Mouse (Mus musculus): ENCODE measurements at regions not wholly inside any gene's neighbourhood (a gene's known extent, or its start where the extent isn't known, plus 50 kb on each side); places are given as distances from the start of the nearest gene placed in this dataset.

DNA sequence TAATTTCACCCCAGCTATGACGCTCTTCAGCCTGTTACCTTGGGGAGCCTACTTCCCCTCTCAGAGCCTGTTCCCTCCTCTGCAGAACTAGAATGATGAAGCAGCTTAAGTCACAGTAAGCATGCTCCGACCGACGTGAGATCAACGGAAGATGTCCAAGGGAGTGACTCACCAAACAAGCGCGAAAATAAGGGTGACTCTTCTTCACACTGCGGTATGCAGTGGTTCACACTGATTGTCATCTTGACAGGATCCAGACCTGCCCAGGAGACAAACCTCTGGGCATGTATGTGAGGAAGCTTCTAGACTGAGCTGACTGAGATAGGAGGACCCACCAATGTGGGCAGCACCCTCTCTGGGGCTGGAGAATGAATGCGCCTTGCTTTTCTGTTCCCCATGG lies 116.3 kb upstream of the Tpm1 start:
- H3K4me1 ChIP-seq (ENCODE audit: control insufficient read depth, insufficient read depth, low read length) = peaks cover 2% of the 10 kb centered on the region; the same call in 1 of the 2 replicates
- H3K4me3 ChIP-seq (ENCODE audit: insufficient read depth, low read length) = no peak overlapping the region
- TF ChIP-seq POLR2A (IDR thresholded peaks at IDR 0.05; ENCODE audit: extremely low read depth, insufficient read depth, low read length) (no peak), CTCF (IDR thresholded peaks at IDR 0.05; ENCODE audit: extremely low read depth, insufficient read depth, low read length) (no peak)
- no peak overlapping the region for H3K27ac ChIP-seq (ENCODE audit: insufficient read depth, low read length)

DNA sequence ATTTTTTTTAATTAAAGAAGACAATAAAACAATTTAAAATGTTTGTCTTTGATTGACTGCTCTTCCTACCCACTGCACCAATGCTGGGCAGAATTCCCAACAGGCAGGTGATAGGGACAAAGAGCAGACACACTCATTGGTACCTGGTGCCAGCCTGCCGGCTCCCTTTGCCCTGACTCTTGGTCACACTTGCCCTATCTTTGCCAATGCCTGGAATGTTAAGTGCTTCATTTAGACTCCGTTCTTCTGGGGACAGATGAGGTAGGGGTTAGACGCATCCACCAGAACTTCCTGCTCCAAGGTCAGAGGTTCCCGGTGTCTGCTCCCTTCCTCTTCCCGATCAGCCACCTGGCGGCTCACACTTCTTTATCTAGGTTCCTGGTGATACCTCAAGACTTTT lies 114.5 kb upstream of the Tpm1 start:
- Histone ChIP-seq H3K27ac (ENCODE audit: insufficient read depth, low read length) (no peak overlapping the region), H3K4me1 (ENCODE audit: control insufficient read depth, insufficient read depth, low read length) (peaks cover 2% of the 10 kb centered on the region; the same call in 1 of the 2 replicates), H3K4me3 (ENCODE audit: insufficient read depth, low read length) (no peak overlapping the region)
- TF ChIP-seq POLR2A (IDR thresholded peaks at IDR 0.05; ENCODE audit: extremely low read depth, insufficient read depth, low read length) (no peak), CTCF (IDR thresholded peaks at IDR 0.05; ENCODE audit: extremely low read depth, insufficient read depth, low read length) (no peak)

DNA sequence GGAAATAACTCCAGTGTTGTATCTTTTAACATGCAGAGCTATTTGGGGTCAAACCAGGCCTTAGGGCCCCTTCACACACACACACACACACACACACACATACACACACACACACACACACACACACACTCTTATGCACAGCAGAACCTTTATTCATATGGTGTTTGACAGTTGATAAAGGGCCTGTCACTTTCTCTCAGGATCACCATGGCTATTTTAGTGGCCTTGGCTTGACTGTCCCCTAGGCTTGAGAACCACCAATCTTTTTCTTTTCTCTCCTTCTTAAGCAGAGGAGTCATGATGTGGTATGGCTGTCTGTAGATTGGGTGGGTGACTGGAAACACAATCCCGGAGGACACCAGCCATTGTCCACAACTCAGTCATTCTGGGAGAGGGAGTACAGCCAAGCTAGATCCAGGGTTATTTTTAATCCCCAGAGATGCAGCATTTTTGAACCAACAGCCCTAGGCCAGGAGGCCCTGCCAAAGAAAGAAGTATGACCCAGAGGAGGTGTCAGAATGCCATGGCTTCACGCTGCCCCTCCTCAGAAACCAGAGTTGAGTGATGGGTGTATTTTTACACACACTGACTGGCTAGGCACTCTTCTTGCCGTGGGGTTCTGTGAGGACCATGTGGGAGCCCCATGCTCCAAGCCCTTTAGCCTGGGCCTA lies 111.7 kb upstream of the Tpm1 start:
- TF ChIP-seq POLR2A (IDR thresholded peaks at IDR 0.05; ENCODE audit: extremely low read depth, insufficient read depth, low read length) = no peak
- Histone ChIP-seq H3K4me3 (ENCODE audit: insufficient read depth, low read length) (no peak overlapping the region), H3K27ac (ENCODE audit: insufficient read depth, low read length) (no peak overlapping the region), H3K4me1 (ENCODE audit: control insufficient read depth, insufficient read depth, low read length) (peaks cover 2% of the 10 kb centered on the region; the same call in 1 of the 2 replicates)

DNA sequence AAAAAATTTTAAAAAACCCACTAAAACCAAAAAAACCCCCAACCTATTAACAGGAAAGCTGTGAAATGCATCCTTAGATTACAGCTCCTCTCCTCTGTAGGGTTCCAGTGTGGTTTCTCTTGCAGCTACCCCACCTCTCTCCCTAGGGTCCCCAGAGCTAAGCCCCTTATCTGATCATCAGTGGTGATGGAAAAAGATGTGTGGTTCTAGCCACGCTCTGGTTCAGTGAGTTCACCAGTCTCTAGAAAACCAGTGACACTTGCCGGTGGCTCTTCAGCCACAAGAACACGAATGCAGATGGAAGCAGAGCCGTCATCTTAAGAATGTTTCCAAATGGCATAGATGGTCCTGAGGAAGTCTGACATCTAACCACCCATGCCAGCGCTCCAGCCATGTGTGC lies 111.1 kb upstream of the Tpm1 start:
- TF ChIP-seq CTCF (IDR thresholded peaks at IDR 0.05; ENCODE audit: extremely low read depth, insufficient read depth, low read length) = no peak
- no peak for TF ChIP-seq POLR2A (IDR thresholded peaks at IDR 0.05; ENCODE audit: extremely low read depth, insufficient read depth, low read length)
- H3K27ac ChIP-seq (ENCODE audit: insufficient read depth, low read length) = no peak overlapping the region
- H3K4me3 ChIP-seq (ENCODE audit: insufficient read depth, low read length) = no peak overlapping the region
- peaks cover 2% of the 10 kb centered on the region; the same call in 1 of the 2 replicates for H3K4me1 ChIP-seq (ENCODE audit: control insufficient read depth, insufficient read depth, low read length)

GRCm38 (mm10) chr9:67156590-67157259 lies 107.5 kb upstream of the Tpm1 start:
- peak; percentile 53 for TF ChIP-seq CTCF (IDR thresholded peaks at IDR 0.05; ENCODE audit: extremely low read depth, insufficient read depth, low read length)
- TF ChIP-seq POLR2A (IDR thresholded peaks at IDR 0.05; ENCODE audit: extremely low read depth, insufficient read depth, low read length) = no peak
- no peak overlapping the region for H3K27ac ChIP-seq (ENCODE audit: insufficient read depth, low read length)
- no peak overlapping the region for H3K4me3 ChIP-seq (ENCODE audit: insufficient read depth, low read length)
- H3K4me1 ChIP-seq (ENCODE audit: control insufficient read depth, insufficient read depth, low read length) = no peaks in the 10 kb centered on the region

- Histone ChIP-seq H3K4me1 (ENCODE audit: control insufficient read depth, insufficient read depth, low read length) (no peaks in the 10 kb centered on the region), H3K4me3 (ENCODE audit: insufficient read depth, low read length) (no peak overlapping the region), H3K27ac (ENCODE audit: insufficient read depth, low read length) (no peak overlapping the region)
- no peak for TF ChIP-seq CTCF (IDR thresholded peaks at IDR 0.05; ENCODE audit: extremely low read depth, insufficient read depth, low read length)
- no peak for TF ChIP-seq POLR2A (IDR thresholded peaks at IDR 0.05; ENCODE audit: extremely low read depth, insufficient read depth, low read length)
Measured at GRCm38 (mm10) chr9:67154062-67154461, 104.9 kb upstream of the Tpm1 start.

- Histone ChIP-seq H3K4me1 (ENCODE audit: control insufficient read depth, insufficient read depth, low read length) (no peaks in the 10 kb centered on the region), H3K4me3 (ENCODE audit: insufficient read depth, low read length) (no peak overlapping the region), H3K27ac (ENCODE audit: insufficient read depth, low read length) (no peak overlapping the region)
- TF ChIP-seq CTCF (IDR thresholded peaks at IDR 0.05; ENCODE audit: extremely low read depth, insufficient read depth, low read length) (no peak), POLR2A (IDR thresholded peaks at IDR 0.05; ENCODE audit: extremely low read depth, insufficient read depth, low read length) (no peak)
Measured at GRCm38 (mm10) chr9:67153333-67153732, 104.1 kb upstream of the Tpm1 start.

- Histone ChIP-seq H3K27ac (ENCODE audit: insufficient read depth, low read length) (no peak overlapping the region), H3K4me1 (ENCODE audit: control insufficient read depth, insufficient read depth, low read length) (no peaks in the 10 kb centered on the region), H3K4me3 (ENCODE audit: insufficient read depth, low read length) (no peak overlapping the region)
- TF ChIP-seq POLR2A (IDR thresholded peaks at IDR 0.05; ENCODE audit: extremely low read depth, insufficient read depth, low read length) = no peak
- TF ChIP-seq CTCF (IDR thresholded peaks at IDR 0.05; ENCODE audit: extremely low read depth, insufficient read depth, low read length) = no peak
Measured at GRCm38 (mm10) chr9:67147656-67148055, 98.5 kb upstream of the Tpm1 start.

DNA sequence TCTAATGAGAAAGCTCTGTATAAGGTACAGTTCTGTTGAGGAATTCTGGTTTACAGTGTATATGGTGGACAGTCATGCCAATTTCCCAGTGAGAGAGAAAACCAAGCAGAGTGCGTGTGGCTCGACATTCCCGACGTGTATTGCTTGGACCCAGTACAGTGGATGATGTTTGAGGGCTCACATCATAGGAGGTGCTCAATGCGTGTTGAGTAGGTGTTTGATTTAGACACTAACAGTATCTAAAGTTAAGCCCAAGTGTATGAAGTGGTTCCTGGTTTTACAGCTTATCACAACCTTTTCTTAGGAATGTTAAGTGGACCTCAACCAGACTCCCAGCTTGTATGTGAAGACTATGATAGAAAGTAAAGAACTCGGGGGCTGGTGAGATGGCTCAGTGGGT lies 96.2 kb upstream of the Tpm1 start:
- Histone ChIP-seq H3K4me1 (ENCODE audit: control insufficient read depth, insufficient read depth, low read length) (peaks cover 2% of the 10 kb centered on the region; the same call in 1 of the 2 replicates), H3K27ac (ENCODE audit: insufficient read depth, low read length) (no peak overlapping the region), H3K4me3 (ENCODE audit: insufficient read depth, low read length) (no peak overlapping the region)
- no peak for TF ChIP-seq CTCF (IDR thresholded peaks at IDR 0.05; ENCODE audit: extremely low read depth, insufficient read depth, low read length)
- no peak for TF ChIP-seq POLR2A (IDR thresholded peaks at IDR 0.05; ENCODE audit: extremely low read depth, insufficient read depth, low read length)

- TF ChIP-seq POLR2A (IDR thresholded peaks at IDR 0.05; ENCODE audit: extremely low read depth, insufficient read depth, low read length) (no peak), CTCF (IDR thresholded peaks at IDR 0.05; ENCODE audit: extremely low read depth, insufficient read depth, low read length) (no peak)
- H3K4me3 ChIP-seq (ENCODE audit: insufficient read depth, low read length) = no peak overlapping the region
- peaks cover 5% of the 10 kb centered on the region for H3K4me1 ChIP-seq (ENCODE audit: control insufficient read depth, insufficient read depth, low read length)
- H3K27ac ChIP-seq (ENCODE audit: insufficient read depth, low read length) = no peak overlapping the region
Measured at GRCm38 (mm10) chr9:67144511-67144910, 95.3 kb upstream of the Tpm1 start.

All from cortical plate, adult 2 months (tissue).